Mouse (Mus musculus) heart, adult 2 months (tissue): ENCODE data around the gene Tcp11l2.

Experiments
- CTCF ChIP-seq: fragments of 200-600 bp; IDR thresholded peaks from 2 replicates; pipeline ENCODE4 v1.8.1; 2022; ENCODE audit warnings: antibody characterized with exemption, mild to moderate bottlenecking, moderate library complexity
- EP300 ChIP-seq: fragments of 200-500 bp; IDR thresholded peaks from 2 replicates; pipeline ENCODE4 v1.6.1; 2011; ENCODE audit warnings: low read depth, low read length, control low read depth; ENCODE audit not compliant: insufficient read depth

DNA sequence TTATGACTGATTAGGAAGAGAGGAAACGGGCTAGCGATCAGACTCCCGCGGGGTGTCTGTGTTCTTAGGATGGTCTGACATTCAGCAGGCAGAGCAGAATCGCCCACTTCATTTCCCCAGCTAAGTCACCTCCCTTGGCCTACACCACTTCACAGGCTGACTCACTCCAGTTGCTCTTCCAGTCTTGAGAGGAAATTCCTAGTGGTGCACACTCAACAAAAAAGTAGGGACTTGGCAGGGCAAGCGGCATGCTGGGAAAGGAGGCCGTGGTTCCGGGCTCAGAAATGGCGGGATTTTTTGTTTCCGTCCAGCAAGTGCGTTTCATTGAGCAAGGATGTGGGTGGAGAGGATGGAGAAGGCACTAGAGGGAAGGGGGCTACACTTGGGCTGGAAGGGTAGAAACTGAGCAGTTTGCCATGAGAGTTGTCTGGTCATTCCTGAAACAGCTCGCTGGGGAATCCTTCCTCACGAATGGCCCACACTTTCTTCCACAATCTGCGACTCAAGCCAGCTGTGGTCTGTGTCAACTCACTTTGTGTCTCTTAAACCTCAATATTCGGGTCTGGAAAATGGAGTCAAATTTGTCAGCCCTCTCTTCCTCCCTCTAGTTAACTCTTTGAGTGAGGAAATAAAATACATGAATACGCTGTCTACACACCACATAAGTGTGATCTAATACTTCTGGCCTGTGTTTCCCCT lies 44.1 kb upstream of the Tcp11l2 start:
- TF ChIP-seq CTCF: no peak
- no peak for TF ChIP-seq EP300
